Mouse (Mus musculus) neutrophil, adult 5-6 weeks (primary cell): Measurements from ENCODE around the gene Senp5. TPM values are rescaled to one million over a fixed set of nuclear protein-coding genes. Genes with fewer than 3 reads are reported as not detected.
A peak's percentile ranks its signal among the peaks of the same experiment; 100 is the strongest.
"Not testable (repeated sequence)": the region's sequence is repeated elsewhere in the genome, so short reads cannot be mapped to it uniquely, and the experiment has no call there.

Experiments used
- ATAC-seq: fragments of 151-379, 151-347 bp; 2 replicates; pipeline ENCODE4 v1.8.0; 2017; ENCODE audit warnings: mild to moderate bottlenecking, moderate TSS enrichment; ENCODE audit not compliant: insufficient number of reproducible peaks, poor library complexity, low FRiP score, severe bottlenecking; ENCODE audit errors: extremely low read depth
- total RNA-seq: library from RNA; stranded (forward); fragments of 200-1000 nt; gene quantifications from 2 replicates; pipeline ENCODE4 v1.2.3, GENCODE M21; 2017

Gene Senp5
- total RNA-seq, result 15.1 and 16.5 TPM in 2 replicates

DNA sequence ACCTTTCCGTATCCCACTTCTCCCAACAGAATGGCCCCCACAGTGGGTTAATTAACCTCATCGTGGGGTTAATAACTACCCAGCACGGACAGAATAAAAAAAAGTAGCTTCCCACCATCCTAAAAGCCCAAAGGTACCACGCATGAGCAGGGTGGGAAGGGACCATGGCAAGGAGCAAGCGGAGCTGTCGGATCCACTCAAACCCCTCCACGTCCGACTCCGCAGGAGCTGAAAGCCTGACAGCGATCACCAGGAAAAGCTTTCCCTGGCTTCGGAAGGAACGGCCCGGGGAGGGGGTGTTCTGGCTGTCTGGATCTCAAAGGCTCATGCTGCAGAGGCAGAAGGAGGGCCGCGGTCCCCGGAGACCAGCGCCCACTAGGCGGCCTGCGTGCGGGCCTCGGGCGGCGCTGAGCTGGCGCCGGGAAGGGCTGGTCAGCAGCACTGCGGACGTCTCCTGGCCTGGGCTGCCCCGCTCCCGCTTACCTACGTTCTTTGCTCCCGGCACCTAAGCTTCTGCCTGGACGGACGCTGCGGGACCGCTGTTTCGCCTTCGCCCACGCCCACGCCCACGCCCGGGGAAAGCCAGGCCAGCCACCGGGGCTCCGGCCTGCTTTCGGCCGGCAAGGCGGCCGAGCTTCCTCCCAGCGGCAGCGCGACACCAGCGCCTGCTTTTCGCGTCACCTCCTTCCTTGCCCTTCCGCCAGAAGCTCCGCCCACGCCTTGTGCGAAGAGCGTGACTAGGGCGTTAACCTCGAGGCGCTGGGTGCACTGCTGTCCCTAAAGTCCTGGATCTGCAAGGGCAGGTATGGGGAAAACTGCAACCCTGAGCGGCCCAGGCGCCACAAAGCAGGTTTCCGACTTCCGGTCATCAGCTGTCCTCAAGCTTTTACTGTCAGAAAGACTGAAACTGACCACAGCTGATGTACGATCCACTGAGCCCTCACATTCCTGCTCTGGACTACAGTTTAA is at the start of gene Senp5:
TSS of gene Senp5 (minus strand) at position 779 of the 969 bp plus-strand sequence.
- peak; percentile 100 for ATAC-seq

- ATAC-seq, result no peak
These were observed 39.3 kb upstream of the Senp5 start for GRCm38 (mm10) chr16:32042367-32042766.

DNA sequence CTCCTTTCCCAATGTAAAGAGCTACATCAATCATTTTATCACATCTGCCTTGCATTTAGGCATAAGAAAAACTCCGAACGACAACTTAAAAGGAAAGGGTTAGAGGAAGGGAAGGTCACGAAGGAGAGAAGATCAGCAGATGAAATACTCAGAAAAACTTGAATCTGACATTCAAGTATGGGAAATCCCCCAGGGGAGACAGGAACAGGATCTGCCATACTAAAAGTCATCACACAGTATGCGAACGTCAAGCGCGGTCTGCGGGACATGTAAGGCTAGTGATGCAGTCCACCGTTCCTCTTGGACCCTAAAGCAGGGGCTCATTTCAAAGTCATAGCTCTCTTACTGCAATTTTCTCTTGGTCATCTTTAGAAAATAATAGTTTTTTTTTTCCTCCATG is 16.6 kb upstream of the Senp5 start:
- no peak for ATAC-seq

DNA sequence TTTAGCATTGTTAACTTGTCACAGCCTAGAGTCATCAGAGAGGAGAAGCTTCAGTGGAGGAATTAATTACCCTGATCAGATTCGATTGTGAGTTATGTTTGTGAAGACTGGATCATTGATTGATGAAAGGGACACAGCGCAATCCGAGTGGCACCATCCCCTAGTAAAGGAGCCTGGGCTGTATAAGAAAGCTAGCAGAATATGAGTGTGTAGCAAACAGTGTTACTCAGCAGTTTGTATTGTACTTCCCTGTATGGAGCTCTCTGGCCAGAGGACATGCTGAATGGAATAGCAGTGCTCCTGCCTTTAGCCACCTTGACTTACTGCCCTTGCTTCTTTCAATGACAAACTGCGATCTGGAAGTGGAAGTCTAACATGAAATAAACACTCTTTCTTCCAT is 7.2 kb upstream of the Senp5 start:
- no peak for ATAC-seq

DNA sequence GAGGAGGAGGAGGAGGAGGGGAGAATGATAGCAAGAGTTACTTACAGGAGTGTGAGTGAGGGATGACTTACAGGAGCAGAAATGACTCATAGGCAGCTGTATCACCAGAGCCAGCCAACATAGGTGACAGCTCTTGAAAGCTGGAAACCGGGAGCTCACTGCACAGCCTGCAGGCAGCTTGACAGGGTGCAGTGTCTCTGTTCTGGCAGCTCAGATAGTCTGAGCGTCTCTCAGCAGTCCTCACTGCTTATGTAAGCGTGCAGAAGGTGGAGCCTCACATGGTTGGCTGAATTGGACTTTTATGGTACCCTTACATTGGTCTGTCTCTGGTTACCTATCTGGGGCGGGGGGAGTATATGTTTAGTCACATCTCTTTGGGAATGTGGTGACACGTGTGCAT is 6.8 kb upstream of the Senp5 start:
- no peak for ATAC-seq

DNA sequence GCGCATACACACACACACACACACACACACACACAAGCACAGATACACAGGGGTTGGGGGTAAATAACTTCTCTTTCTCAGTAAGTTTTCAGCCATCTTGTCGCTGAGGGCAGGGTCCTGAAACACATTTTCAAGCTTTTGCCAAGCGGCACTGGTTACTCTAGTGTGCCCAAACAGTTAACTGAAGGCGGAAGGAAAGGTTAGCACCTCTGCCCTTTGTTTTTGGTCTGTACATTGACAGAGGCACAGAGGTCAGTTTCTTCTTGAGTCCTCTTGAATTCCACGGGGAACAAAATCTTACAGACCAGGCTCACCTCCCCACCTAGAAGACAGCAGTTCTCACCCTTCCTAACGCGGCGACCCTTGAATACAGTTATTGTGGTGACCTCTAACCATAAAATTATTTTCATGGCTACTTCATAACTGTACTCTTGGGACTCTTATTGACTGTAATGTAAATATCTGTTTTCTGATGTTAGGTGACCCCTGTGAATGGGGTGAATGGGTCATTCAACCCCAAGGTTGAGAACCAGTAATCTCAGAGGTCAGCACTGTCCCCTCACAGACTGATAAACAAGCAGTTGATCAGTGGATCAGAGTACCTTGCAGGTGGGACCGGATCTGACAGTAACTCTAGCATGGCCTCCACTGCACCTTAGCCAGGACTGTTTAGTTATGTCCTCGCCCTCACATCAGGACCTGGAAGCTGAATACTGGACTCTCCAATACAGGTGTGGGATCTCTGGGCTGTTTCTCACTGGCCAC is 5.6 kb upstream of the Senp5 start:
- ATAC-seq, result no peak

GRCm38 (mm10) chr16:32004731-32005130 is 1.6 kb upstream of the Senp5 start:
- ATAC-seq, result no peak

- no peak for ATAC-seq
These were observed 6.7 kb downstream of the Senp5 start for GRCm38 (mm10) chr16:31996371-31996770.

- ATAC-seq, result no peak
These were observed 9.1 kb downstream of the Senp5 start for GRCm38 (mm10) chr16:31993946-31994345.

- no peak for ATAC-seq
These were observed 9.9 kb downstream of the Senp5 start for GRCm38 (mm10) chr16:31993195-31993594.

- no peak for ATAC-seq
These were observed 11.0 kb downstream of the Senp5 start for GRCm38 (mm10) chr16:31992039-31992438.

DNA sequence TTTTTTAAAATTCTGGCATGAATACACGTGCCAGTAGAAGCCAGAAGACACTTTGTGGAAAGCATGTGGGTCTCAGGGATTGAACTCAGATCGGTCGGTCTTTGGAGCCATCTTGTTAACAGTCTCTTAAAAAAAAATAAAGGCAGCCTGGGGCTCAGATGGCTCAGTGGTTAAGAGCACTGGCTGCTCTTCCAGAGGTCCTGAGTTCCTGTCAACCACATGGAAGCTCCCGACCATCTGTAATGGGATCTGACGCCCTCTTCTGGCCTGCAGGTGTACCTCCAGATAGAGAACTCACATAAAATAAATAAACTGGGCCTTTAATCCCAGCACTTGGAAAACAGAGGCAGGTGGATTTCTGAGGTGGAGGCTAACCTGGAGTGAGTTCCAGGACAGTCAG is 22.1 kb downstream of the Senp5 start:
- ATAC-seq, result no peak

- ATAC-seq, result no peak
These were observed 23.6 kb downstream of the Senp5 start for GRCm38 (mm10) chr16:31979501-31979900.

DNA sequence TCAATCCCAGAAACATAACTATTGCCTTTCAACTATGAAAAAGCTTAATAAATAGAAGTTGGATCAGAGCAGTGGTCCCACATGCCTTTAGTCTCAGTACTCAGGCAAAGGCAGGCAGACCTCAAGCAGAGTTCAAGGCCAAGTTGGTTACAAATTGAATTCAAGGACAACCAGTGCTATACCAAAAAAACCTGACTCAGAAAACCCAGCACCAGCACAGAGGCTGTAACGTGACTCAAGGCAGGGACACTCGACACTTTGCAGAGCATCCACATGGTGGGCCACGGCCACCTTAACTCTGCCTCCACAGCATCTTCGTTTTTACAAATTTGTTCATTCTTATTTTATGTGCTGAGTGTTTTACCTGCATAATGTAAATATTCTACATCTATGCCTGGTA is 27.8 kb downstream of the Senp5 start:
- ATAC-seq, result no peak

DNA sequence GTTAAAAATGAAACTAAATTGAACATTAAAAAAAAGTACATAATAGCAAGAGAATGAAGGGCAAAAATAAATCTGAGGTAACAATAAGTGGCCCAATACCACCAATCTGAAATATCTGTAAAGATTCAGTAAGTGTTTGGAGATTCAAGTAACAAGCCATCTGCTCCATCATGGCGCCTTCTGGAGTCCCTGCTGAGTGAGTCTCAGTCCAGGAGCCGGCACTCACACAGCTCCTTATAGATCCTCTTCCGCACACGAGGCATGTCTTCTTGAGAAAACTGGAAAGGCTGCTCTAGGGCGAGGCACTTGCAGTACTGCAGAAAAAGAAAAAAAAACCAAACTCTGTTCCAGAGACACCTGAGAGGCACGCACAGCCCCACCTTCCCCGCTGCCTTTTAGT is 39.9 kb downstream of the Senp5 start:
- no peak for ATAC-seq

GRCm38 (mm10) chr16:31948345-31948774 is 54.7 kb downstream of the Senp5 start, which contains the start of the genes 0610012G03Rik and Ncbp2:
Gene 0610012G03Rik, minus strand, starts transcription at chr16:31948494.
Gene Ncbp2, plus strand, starts transcription at chr16:31948513.
- ATAC-seq, result peak; percentile 86

DNA sequence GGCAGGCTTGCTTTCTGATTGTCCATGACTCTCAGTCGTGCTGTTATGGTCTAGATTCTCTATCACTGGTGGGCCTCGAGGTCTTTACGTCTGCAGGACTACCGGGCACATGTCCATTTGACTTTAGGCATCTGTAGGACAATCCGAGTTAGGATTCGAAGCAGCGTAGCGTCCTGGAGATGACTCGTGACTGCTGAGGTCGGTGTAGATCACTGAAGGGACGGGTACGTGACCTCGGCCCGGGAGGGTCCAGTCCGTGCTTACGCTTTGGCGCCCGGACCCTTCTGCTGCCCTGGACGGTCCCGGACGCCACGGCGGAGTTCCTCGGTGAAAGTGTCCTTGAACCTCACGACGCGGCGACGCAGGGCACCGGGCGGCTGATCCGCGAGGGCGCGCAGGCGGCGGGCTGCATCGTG is 55.2 kb downstream of the Senp5 start:
- ATAC-seq, result no peak

- ATAC-seq, result no peak
These were observed 55.8 kb downstream of the Senp5 start for GRCm38 (mm10) chr16:31947333-31947732.

- ATAC-seq, result not testable (repeated sequence)
These were observed 57.1 kb downstream of the Senp5 start for GRCm38 (mm10) chr16:31945986-31946385.

DNA sequence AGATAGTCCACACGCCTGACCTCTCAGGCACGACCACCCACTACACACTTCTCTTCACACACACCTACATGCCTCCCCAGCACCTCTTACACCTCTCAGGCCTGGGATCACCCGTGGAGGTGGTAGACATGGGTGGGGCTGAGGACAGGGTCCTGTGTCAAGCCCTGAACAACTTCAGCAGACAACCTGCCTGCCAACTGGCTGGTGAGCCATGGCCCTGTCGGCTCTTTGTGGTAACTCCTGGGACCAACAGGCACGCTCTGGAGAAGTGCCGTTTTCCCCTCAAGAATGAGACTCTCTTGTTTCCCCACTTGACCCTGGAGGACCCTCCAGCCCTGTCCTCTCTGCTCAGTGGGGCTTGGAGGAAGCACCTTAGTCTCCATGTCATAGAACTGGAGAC is 57.7 kb downstream of the Senp5 start:
- no peak for ATAC-seq
